Mouse (Mus musculus) neural tube, embryonic 10.5 days (tissue): ENCODE results near the gene Nup210.
A peak's percentile ranks its signal among the peaks of the same experiment; 100 is the strongest.
"Not testable (repeated sequence)": the region's sequence is repeated elsewhere in the genome, so short reads cannot be mapped to it uniquely, and the experiment has no call there.

Experiments
- DNase-seq: peaks from one replicate; pipeline ENCODE4 v3.0.0-alpha.2; 2017; ENCODE audit warnings: low spot score; ENCODE audit errors: extremely low spot score

The Nup210 gene

DNA sequence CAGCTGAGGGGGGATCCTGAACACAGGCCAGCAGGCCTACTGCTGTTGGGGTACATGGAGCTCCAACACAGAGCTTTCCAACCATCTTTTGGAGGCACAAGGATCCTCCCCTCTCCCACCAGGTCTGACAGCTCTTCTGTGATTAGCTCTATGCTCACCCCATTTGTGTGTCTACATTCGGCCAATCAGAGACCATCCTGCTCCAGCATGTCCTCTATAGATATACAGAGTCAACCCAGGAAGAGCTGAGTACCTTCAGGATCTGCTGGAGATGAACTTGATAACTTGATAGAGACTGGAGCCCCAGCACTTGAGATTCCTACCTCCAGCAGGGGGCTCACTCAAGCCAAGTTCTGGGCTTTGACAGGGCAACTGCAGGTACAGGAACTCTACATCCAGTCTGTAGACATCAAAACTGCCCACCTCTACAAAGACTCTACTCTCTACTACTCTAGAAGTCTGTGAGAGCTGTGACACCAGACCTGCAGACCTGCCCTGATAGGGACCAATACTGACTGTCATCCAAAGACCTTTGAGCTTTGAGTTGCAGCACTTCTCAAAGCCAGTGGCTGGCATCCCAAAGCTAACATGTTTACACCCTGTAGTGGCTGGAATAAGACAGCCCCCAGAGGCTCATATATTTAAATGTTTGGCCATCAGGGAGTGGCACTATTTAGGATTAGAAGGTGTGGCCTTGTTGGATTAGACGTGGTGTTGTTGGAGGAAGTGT is 11.1 kb downstream of the Nup210 start:
- DNase-seq: no peak

DNA sequence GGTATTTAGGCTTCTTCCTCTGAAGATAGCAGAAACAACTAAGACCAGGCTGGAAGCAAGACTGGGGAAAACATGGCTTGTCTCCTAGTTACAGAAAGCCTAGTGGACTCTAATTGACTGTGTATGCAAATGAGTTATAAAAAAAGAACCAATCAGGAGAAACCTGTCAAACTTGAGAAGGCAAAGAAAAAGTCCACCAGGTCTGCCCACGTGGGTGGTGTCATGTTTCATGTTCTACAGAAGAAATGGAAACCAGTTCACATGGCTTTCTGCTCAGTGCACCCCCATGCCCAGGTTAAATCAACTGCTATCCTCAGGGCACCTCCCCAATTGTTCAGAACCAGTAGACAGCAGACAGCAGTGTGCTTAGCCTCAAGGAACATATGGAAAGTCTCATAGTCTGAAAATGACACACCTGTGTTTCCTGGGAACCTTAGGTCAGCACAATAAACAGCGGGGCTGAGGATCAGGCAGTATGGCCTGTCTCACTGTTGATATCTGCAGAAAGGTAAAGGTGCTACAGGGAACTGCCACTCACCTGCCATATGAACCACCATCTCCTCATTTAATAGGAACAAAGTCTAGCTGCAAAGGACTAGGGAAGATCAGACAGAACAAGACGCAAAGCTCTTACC is 11.7 kb downstream of the Nup210 start:
- DNase-seq: peak; percentile 26

DNA sequence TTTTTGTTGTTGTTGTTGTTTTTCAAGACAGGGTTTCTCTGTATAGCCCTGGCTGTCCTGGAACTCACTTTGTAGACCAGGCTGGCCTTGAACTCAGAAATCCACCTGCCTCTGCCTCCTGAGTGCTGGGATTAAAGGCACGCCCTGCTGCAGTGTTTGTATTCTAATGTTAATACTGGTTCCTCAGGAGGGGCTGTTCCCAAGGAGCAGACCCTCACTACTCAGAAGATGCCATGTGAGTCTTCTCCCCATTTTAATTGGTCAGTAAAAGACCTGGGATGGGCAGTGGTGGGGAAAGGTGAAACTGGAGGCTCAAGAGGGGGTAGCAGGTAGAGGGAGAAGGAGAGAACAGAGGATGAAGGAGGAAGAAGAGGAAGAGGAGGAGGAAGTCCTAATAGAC is 13.2 kb downstream of the Nup210 start:
- DNase-seq: not testable (repeated sequence)

DNA sequence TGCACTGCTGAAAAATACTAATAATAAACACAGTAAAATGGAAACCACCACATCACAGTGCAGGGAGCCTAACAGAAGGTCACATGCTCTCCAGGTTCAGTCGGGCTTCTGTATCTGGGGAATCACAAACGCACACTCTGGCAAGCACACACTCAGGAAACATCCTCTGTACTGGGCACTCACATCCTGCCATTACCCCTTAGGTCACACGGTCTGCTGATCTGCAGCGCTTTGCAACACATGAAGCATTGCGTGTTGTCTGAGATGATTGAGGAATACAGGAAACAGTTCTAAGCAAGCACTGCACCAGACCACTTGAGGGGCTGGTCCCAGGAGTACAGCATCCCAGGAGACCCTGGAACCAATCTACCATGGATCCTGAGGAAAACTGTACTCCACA is 16.0 kb downstream of the Nup210 start:
- DNase-seq: no peak

DNA sequence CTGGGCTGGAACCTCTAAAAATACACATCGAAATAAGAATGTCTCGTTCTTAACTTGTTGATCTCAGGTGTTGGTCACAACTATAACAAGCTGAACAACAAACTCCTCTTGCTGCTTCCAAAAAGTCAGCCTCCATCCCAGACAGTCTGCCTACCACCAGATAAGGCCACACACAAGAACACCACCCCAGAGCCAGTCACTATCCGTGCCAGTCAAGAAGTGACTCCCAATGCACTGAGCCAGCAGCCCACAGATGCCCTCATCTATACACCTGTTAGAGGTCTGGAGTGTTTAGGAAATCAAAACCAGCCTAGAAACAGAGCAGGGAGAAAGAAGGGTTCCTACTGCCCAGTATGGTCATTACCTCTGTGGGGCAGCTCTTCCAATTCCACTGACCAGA is 18.8 kb downstream of the Nup210 start:
- no peak for DNase-seq

DNA sequence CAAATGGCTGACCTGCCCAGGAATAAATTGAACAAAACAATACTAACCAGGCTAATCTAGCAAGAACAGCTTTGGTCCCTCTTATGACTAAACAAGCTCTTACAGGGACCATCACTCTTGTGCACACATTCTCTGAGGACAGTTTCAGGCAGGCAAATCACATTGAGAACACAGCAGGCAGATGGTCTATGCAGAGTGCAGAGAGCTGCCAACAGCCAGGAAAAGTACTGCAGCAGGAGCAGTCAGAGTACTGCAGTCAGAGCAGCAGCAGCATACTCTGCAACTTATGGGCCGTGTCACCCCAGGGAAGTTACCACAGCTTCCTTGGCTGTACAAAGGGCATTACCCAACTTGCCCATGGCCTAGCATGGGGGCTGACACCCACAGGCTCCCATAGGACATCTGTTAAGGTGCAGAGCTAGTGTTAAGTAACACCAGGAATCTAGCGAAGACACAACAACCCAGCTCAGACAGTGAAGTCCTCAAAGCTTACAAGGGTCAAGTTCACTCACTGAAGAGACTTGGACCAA is 21.5 kb downstream of the Nup210 start:
- DNase-seq: no peak

DNA sequence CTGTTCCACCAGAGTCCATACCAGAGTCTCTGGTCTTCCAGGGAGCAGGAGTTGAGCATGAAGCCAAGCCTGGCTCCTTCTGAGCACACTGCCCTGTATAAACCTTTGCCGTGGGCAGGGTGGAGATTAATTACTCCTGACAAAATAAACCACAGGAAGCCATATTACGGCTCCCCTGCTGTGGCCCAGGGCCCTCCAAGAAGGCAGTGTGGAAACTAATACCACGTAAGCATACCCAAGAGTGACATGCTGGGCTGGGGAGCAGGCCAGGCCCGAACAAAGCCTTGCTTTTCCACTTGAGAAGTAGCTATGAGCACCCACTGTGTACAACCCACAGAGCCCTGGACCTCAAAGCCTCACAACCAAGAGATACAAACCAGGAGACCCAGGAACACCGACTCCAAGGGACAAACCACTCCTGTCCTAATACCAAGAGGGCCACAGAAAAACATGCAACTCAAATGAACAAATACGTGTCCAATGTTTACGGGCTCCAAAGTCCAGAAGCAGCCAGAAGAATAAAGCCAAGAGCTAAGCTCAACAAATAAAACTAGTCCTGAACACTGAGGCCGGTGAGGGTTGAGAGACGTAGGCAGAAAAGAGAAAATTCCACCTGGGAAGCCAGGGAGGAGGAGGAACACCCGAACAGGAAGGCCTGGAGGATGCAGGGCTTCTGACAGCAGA is 24.3 kb downstream of the Nup210 start:
- no peak for DNase-seq

DNA sequence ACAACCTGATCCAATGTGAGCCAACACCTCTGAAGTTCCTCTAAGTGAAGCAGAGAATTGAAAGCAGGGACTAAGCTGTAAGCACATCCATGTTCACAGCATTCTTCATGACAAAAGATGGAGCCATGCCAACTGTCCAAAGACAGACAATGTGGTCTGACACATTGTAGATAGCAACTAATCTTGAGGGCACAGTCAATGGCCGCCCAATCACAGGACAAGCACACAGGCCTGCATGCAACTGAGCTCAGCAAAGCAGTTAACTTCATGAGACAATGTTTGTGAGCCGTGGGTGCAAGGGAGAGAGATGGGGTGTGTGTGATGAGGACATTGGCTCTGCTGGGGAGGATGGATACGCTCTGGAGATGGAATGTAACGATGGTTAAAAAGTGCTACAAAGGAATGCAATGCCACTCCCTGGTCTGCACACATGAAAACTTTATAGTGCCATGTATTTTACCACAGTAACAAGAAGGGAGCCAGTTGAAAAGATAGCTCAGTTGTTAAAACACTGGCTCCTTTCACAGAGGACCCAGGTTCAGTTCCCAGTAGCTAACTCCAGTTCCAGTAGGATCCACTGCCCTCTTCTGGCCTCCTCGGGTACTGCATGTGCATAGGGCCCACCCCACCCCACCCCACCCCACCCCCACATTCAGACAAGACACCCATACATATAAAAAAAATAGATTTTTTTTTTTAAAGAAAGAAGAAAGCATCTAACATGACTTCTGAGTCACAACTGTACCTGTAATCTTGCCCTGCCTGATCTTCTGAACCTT is 31.3 kb downstream of the Nup210 start:
- peak; percentile 27 for DNase-seq

DNA sequence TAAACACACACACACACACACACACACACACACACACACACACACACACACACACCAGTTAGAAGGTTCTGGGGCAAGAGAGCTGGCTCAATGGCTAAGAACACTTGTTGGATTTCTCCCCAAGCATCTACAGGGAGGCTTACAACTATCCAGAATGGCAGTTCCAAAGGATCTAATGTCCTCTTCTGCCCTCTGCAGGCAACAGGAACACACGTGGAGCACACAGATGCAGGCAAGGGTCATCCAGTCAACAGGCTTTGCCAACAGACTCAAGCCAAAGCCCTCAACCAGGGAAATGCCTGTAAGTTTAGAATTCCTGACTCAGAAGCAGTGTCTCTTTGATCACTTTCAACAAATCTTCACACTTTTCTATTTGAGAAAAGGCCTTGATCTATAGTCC is 36.6 kb downstream of the Nup210 start:
- no peak for DNase-seq

DNA sequence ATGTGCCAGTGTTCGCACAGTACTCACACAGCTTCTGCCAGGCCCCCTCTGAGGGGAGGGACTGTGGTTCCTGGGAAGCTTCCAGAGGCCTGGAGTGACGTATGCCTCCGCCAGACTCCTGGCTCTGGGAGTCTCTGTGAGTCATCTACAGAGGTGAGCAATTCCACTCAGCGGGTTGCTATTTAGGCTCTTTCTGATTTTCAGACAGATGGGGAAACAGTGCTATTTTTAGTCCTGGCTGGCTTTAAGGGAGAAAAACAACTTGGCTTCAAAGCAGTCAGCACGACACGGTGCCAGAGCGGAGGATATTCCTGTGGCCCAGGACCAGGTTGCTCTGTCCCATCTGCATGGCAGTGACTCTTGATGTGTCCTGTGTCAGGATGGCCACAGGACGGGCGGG is 40.4 kb downstream of the Nup210 start:
- DNase-seq: no peak

DNA sequence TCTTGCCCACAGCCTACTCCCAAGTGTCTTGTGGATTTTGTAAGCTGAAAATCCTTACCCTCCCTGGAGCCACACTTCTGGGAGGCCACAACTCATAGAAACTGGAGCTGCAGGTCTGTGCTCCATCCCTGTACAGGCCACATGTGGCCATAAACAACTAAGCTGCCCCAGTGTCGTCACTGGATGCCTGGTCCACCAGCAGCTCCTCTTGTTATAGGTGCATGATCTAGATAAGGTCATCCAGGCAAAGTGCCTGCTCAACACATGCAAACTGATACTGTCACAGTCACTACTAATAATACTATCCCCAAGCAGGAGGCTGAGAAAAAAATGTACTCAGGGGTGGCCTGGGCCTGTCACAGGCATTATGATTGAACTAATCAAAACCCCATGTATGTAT is 48.1 kb downstream of the Nup210 start:
- no peak for DNase-seq

DNA sequence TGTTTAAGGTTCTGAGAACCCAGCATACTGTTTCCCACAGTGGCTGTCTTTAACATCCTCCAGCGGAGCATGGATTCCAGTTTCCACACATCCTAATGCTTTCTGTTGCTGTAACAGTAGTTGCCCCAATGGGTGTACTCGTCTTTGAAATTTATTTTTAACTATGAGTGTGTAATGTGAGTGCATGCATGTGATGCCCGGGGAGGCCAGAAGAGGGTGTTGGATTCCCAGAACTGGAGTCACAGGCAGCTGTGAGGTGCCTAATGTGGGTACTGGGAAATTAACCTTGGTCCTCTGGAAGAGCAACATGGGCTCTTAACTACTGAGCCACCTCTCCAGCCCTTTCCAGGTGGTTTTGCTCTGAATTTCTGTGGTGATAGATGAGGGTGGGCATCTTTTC is 49.6 kb downstream of the Nup210 start:
- no peak for DNase-seq

DNA sequence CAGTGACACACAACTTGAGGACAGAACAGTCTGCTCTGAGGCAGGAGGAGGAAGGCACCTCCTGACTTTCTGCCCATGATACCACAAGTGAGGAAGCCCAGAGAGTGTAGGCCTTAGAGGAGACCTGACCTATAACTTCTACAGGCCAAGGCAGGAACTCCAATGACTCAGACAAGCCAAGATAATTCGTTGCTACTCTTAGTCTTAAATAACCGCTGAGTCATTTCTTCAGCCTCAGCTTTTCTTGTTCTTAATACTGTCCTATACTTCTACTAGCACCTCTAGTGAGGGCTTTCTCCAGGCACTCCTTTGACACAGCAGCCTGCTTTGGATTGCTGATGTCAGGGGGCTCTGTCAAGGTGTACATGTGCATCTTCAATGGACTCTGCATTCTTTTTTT is 55.3 kb downstream of the Nup210 start:
- DNase-seq: no peak

DNA sequence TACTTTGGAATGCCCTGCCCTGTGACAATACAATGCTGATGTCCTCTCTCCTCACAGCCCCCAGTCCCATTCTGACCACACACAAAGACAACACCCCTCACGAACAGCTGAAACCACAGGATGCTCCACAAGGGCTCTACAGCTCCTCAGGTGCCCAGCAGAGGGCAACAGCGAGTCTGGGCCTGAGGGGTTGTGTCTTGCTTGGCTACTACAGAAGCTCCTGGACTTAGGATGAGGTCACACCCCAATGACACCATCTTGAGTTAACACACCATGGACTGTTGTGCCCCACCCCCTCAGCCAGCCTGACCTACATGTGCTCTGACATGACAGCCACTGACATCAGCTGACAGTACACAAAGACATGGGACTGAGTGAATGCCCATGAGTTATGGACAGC is 56.9 kb downstream of the Nup210 start:
- peak; percentile 38 for DNase-seq

DNA sequence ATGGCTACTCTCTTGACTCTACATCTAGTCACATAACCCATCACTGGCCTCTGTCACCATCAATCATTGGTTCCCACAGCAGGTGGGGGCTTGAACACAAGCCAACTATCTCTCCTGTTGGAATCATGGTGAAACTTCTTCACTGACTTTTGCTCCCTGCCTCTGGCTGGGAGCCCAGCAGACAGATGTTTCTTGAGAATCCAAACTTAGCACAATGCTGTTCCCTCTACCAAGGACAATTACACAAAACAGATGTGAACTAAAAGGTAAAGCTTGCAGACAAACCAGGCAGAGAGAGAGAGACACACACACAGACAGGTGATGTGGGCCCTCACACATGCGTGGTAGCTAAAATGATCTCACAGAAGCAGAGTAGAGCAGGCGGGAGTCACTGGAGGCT is 58.6 kb downstream of the Nup210 start:
- no peak for DNase-seq

DNA sequence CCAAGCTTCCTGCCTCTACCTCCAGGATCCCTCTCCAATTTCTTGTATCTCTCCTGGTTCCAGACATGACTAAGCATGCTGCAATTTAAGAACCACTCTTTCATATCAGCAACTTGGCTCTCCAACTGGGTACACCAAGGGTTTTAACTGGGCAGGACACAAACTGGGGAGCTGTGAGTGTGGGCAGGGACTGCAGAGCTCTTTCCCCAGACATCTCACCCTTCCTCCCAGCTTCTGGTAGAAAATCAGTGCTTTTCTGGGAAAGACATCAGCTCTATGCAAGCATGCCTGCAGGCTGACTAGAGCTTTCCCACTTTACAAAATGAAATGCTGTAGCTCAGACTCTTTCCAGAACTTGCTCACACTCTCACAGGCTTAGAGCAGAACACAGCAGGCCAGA is 60.3 kb downstream of the Nup210 start:
- no peak for DNase-seq

DNA sequence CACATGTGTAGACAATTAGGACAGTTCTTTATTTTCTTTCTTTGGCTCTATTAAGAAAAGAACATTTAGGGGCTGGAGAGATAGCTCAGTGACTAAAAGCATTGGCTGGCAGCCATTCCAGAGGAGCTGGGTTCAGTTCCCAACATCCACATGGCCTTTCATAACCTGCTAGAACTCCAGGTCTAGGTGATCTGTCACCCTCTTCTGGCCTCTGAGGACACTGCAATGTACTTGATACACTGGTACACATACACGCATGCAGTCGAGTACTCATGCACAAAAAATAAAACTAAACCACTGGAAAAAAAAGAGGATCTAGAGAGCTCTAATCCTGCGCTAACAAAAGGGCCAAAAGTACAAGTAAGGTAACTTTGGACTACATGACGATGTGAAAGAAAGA is 64.1 kb downstream of the Nup210 start:
- no peak for DNase-seq

DNA sequence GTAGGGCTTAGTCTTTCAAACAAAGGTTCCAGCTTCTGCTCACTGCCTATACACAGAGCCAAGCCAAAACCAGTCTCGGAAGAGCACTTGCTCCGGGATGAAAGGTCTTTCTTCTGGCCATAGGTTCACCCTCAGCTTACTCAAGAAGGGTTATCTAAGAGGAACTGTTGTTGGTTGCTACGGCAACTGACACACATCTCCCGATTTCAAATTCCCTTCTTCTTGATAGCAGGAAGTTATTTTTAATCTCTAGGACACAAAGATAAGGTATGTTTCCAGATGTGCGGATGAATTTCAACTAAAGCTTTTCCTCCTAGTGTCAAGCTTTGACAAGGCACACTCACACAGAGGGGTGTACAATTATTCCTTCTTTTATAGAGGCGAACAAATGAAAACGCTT is 68.6 kb downstream of the Nup210 start:
- no peak for DNase-seq

DNA sequence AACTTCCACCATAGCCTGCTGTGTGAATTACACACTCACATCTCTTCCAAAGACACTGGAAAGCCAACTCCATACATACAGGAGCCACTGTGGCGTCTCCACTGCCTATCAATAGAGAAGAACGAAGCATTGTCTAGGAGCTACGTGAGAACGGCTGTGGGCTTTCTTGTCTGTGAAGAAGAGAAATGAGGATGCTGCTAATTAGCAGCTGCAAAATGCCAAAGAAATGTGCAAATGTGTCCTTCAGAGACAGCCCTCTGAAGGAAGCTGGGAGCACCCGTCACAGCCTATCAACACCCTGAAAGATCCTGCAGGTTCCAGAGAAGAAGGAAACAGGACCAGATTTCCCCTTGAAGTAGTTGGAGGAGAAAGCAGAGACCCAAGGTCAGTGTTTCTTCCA is 69.2 kb downstream of the Nup210 start:
- no peak for DNase-seq

DNA sequence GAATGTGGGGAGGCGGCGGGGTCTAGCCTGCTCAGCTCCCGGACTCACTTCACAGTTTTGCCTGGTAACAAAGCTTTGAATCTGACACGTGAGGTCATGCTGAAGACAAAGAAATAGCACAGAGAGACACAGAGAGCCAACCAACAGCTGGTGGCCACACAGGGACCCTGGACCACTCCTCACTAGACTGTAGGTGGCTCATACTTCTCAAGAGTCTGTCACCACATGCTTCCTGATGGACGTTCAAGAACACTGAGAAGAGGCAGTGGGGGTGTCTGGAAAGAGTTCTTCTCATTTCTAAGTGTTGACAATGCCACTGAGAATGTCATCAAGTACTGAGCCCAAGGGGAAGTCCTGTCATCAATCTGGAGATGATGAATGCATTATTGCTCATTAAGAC is 70.4 kb downstream of the Nup210 start:
- DNase-seq: no peak

DNA sequence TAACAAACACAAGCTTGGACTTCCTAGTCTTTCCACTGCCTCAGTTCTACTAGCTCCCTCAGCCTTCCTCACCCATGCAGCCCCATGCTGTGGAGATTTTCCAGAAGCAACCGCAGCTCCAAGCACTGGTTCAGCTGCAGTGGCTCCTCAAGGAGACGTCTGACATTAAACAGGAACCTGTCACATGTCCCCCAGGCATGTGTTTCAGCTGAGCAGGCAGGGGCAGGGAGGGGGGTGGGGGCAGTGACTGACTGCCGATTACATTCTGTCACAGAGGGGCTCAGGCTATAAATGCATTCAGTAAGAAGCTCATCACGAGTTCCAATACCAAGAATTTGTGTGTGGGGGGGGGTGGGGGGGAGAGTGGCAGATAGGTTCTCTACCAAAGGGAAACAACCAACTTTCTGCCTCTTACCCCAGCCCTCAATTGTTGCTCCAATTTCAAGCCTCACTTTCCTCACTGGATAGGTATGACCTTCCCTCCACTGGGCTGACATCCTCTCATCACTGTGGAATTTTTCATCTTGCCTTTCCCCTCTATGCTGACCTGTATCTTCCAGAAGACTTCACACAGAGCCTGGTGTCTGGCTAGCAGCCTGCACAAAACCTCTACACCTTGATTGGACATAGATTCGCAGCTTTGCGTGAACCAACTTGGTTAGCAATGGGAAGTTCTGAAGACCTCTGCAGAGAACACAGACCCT is 71.8 kb downstream of the Nup210 start:
- no peak for DNase-seq
